Mouse (Mus musculus) MEL (cell line): ENCODE measurements around the gene Dlgap3. TPM values are rescaled to one million over a fixed set of nuclear protein-coding genes. Genes with fewer than 3 reads are reported as not detected.

ENCODE experiments used
- DNase-seq: peaks from one replicate; pipeline ENCODE4 v3.0.0; 2011; ENCODE audit warnings: low read depth, low spot score
- H3K27ac ChIP-seq: 2 replicates; pipeline ENCODE4 v1.5.1; 2012; ENCODE audit warnings: low read depth, mild to moderate bottlenecking, control low read depth, low read length, moderate library complexity; ENCODE audit not compliant: control insufficient read depth
- H3K27me3 ChIP-seq, 2 experiments: fragments of 150-350 bp in 1 of 2; sonication (generic) in 1 of 2; 2 replicates each; pipeline ENCODE4 v1.6.1; 2012; ENCODE audit warnings: low read length in 2 of 2, mild to moderate bottlenecking in 2 of 2, improper control_type of control experiment in 1 of 2, moderate library complexity in 1 of 2; ENCODE audit not compliant: insufficient read depth in 2 of 2, control insufficient read depth in 1 of 2
- H3K36me3 ChIP-seq, 2 experiments: 2 replicates each; pipeline ENCODE4 v1.6.1; 2012 to 2014; ENCODE audit warnings: low read length in 2 of 2, improper control_type of control experiment in 1 of 2, inconsistent platforms in 1 of 2, mild to moderate bottlenecking in 1 of 2; ENCODE audit not compliant: insufficient read depth in 2 of 2, control insufficient read depth in 1 of 2
- H3K4me1 ChIP-seq, 2 experiments: fragments of 150-350 bp in 1 of 2; sonication (generic) in 1 of 2; 2 replicates each; pipeline ENCODE4 v1.6.1; 2012; ENCODE audit warnings: low read length in 2 of 2, improper control_type of control experiment in 1 of 2, mild to moderate bottlenecking in 1 of 2; ENCODE audit not compliant: insufficient read depth in 2 of 2, control insufficient read depth in 1 of 2
- H3K4me3 ChIP-seq, 2 experiments: fragments of 150-350 bp in 1 of 2; sonication (generic) in 1 of 2; 2 replicates each; pipeline ENCODE4 v1.5.1; 2012; ENCODE audit warnings: low read depth in 2 of 2, low read length in 2 of 2, mild to moderate bottlenecking in 2 of 2, moderate library complexity in 2 of 2, control low read depth in 1 of 2, improper control_type of control experiment in 1 of 2; ENCODE audit not compliant: control insufficient read depth in 1 of 2, insufficient read depth in 1 of 2
- H3K79me2 ChIP-seq: 2 replicates; pipeline ENCODE4 v1.6.1; 2012; ENCODE audit warnings: mild to moderate bottlenecking, low read length, moderate library complexity; ENCODE audit not compliant: control insufficient read depth, poor library complexity, insufficient read depth
- H3K9ac ChIP-seq: 2 replicates; pipeline ENCODE4 v1.6.1; 2012; ENCODE audit warnings: low read depth, mild to moderate bottlenecking, control low read depth, low read length, moderate library complexity; ENCODE audit not compliant: control insufficient read depth, poor library complexity, severe bottlenecking
- H3K9me3 ChIP-seq: fragments of 150-350 bp; sonication (generic); replicated peaks from 2 replicates; pipeline ENCODE4 v1.6.1; 2012; ENCODE audit warnings: mild to moderate bottlenecking, low read length, improper control_type of control experiment, moderate library complexity; ENCODE audit not compliant: insufficient read depth
- CTCF ChIP-seq, 3 experiments: IDR thresholded peaks in 2 of 3; conservative IDR thresholded peaks in 1 of 3; 2 replicates each; pipeline ENCODE4 v1.5.1; 2011 to 2012; ENCODE audit warnings: low read length in 3 of 3, low read depth in 2 of 3, mild to moderate bottlenecking in 2 of 3, improper control_type of control experiment in 1 of 3, inconsistent platforms in 1 of 3, mixed read lengths in 1 of 3, moderate library complexity in 1 of 3; ENCODE audit not compliant: control insufficient read depth in 1 of 3, insufficient read depth in 1 of 3, poor library complexity in 1 of 3, severe bottlenecking in 1 of 3
- E2F4 ChIP-seq: IDR thresholded peaks from 2 replicates; pipeline ENCODE4 v1.6.1; 2011; ENCODE audit warnings: low read depth, low read length, improper control_type of control experiment, borderline replicate concordance
- ELF1 ChIP-seq: IDR thresholded peaks from 2 replicates; pipeline ENCODE4 v1.6.1; 2014; ENCODE audit warnings: low read depth, mild to moderate bottlenecking, inconsistent platforms, low read length, improper control_type of control experiment, moderate library complexity
- EP300 ChIP-seq, 2 experiments: IDR thresholded peaks; 2 replicates each; pipeline ENCODE4 v1.6.1; 2011; ENCODE audit warnings: improper control_type of control experiment in 2 of 2, low read length in 2 of 2, low read depth in 1 of 2, mild to moderate bottlenecking in 1 of 2
- GABPA ChIP-seq: IDR thresholded peaks from 2 replicates; pipeline ENCODE4 v1.6.1; 2012; ENCODE audit warnings: low read depth, mild to moderate bottlenecking, inconsistent platforms, low read length, improper control_type of control experiment, moderate library complexity
- GATA1 ChIP-seq: IDR thresholded peaks from 2 replicates; pipeline ENCODE4 v1.6.1; 2011; ENCODE audit warnings: low read depth, low read length, improper control_type of control experiment
- HCFC1 ChIP-seq: IDR thresholded peaks from 2 replicates; pipeline ENCODE4 v1.6.1; 2012; ENCODE audit warnings: low read depth, mild to moderate bottlenecking, inconsistent platforms, low read length, improper control_type of control experiment, moderate library complexity
- JUND ChIP-seq: IDR thresholded peaks from 2 replicates; pipeline ENCODE4 v1.6.1; 2011; ENCODE audit warnings: low read depth, mild to moderate bottlenecking, improper control_type of control experiment, low read length
- KAT2A ChIP-seq: conservative IDR thresholded peaks from 2 replicates; pipeline ENCODE4 v1.6.1; 2012; ENCODE audit warnings: low read depth, low read length, improper control_type of control experiment, inconsistent platforms
- MAFK ChIP-seq: IDR thresholded peaks from 2 replicates; pipeline ENCODE4 v1.6.1; 2011; ENCODE audit warnings: low read depth, mild to moderate bottlenecking, low read length, improper control_type of control experiment, borderline replicate concordance
- MAZ ChIP-seq: IDR thresholded peaks from 2 replicates; pipeline ENCODE4 v1.6.1; 2012; ENCODE audit warnings: low read depth, mild to moderate bottlenecking, inconsistent platforms, low read length, improper control_type of control experiment
- MEF2A ChIP-seq: IDR thresholded peaks from 2 replicates; pipeline ENCODE4 v1.6.1; 2014; ENCODE audit warnings: low read depth, mild to moderate bottlenecking, inconsistent platforms, low read length, improper control_type of control experiment; ENCODE audit not compliant: poor library complexity, insufficient replicate concordance, severe bottlenecking; ENCODE audit errors: extremely low read depth
- MXI1 ChIP-seq: IDR thresholded peaks from 2 replicates; pipeline ENCODE4 v1.6.1; 2011; ENCODE audit warnings: mild to moderate bottlenecking, low read depth, low read length, improper control_type of control experiment
- POLR2AphosphoS2 ChIP-seq: IDR thresholded peaks from 2 replicates; pipeline ENCODE4 v1.6.1; 2011; ENCODE audit warnings: low read length, improper control_type of control experiment
- POLR2AphosphoS5 ChIP-seq: IDR thresholded peaks from 2 replicates; pipeline ENCODE4 v1.6.1; 2012; ENCODE audit warnings: low read depth, borderline replicate concordance, mild to moderate bottlenecking, inconsistent platforms, low read length, moderate library complexity, mixed read lengths
- RAD21 ChIP-seq: IDR thresholded peaks from 2 replicates; pipeline ENCODE4 v1.6.1; 2011; ENCODE audit warnings: mild to moderate bottlenecking, low read depth, low read length, improper control_type of control experiment
- SIN3A ChIP-seq: IDR thresholded peaks from 2 replicates; pipeline ENCODE4 v1.6.1; 2012; ENCODE audit warnings: low read length, improper control_type of control experiment, inconsistent platforms
- SMC3 ChIP-seq: IDR thresholded peaks from 2 replicates; pipeline ENCODE4 v1.6.1; 2011; ENCODE audit warnings: low read depth, low read length, improper control_type of control experiment
- TCF12 ChIP-seq: IDR thresholded peaks from 2 replicates; pipeline ENCODE4 v1.6.1; 2014; ENCODE audit warnings: low read depth, mild to moderate bottlenecking, inconsistent platforms, low read length, improper control_type of control experiment, moderate library complexity
- USF2 ChIP-seq, 2 experiments: IDR thresholded peaks; 2 replicates each; pipeline ENCODE4 v1.6.1; 2011 to 2012; ENCODE audit warnings: improper control_type of control experiment in 2 of 2, low read length in 2 of 2, borderline replicate concordance in 1 of 2, inconsistent platforms in 1 of 2, low read depth in 1 of 2, mild to moderate bottlenecking in 1 of 2; ENCODE audit not compliant: insufficient read depth in 1 of 2
- ZC3H11A ChIP-seq: IDR thresholded peaks from 2 replicates; pipeline ENCODE4 v1.6.1; 2012; ENCODE audit warnings: low read depth, mild to moderate bottlenecking, inconsistent platforms, low read length, improper control_type of control experiment
- polyA plus RNA-seq, 2 experiments: library from polyadenylated mRNA; stranded (reverse) in 1 of 2; unstranded in 1 of 2; fragments of >175 nt in 1 of 2; fragments of >200 nt in 1 of 2; gene quantifications; 2 replicates each; pipeline versions ENCODE4 v1.2.1 to v1.2.4; 2012; ENCODE audit warnings: low replicate concordance in 2 of 2, low read depth in 1 of 2; ENCODE audit not compliant: insufficient read length in 2 of 2, insufficient read depth in 1 of 2, missing spikeins in 1 of 2
- total RNA-seq: library from RNA; depleted of rRNA; stranded (reverse); fragments of 300-350 nt; gene quantifications from 2 replicates; pipeline ENCODE4 v1.2.3, GENCODE M21; 2012

The Dlgap3 gene
- total and polyA plus RNA-seq, 3 experiments: not detected

DNA sequence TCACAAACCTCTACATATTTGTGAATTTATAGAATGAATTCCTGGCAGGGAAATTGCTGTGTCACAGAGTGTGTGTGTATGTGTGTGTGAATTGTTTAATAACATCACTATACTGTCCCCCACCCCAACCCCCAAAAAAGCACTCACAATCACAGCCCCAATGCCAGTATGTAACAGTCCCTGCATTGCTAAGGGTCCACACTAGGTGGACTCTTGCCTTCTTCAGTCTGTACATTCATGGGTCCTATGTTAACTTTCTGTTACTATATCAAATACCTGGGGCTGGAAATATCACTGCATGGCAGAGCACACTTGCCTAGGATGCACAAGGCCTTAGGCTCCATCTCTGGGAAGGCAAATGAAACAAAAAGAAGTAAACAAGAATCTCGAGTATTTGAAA, 34.3 kb upstream of the Dlgap3 start:
- H3K79me2 ChIP-seq: no peaks in the 10 kb centered on the region
- H3K36me3 ChIP-seq: no peaks in the 10 kb centered on the region
- no peak overlapping the region for H3K4me3 ChIP-seq
- H3K27me3 ChIP-seq: no peaks in the 10 kb centered on the region
- no peak overlapping the region for H3K9ac ChIP-seq
- no peak for DNase-seq
- TF ChIP-seq GATA1 (no peak), E2F4 (no peak), JUND (no peak), EP300 (IDR thresholded peaks at IDR 0.05; ENCODE audit: low read depth in 1 of 2, low read length in 2 of 2) (no peak), RAD21 (no peak), HCFC1 (no peak), POLR2AphosphoS2 (no peak), MAZ (no peak), ELF1 (no peak), ZC3H11A (no peak)
- TF ChIP-seq, all 39 proteins: peak for 0
- no peaks in the 10 kb centered on the region for H3K4me1 ChIP-seq
- H3K27ac ChIP-seq: no peak overlapping the region
- H3K9me3 ChIP-seq: no peaks in the 10 kb centered on the region

DNA sequence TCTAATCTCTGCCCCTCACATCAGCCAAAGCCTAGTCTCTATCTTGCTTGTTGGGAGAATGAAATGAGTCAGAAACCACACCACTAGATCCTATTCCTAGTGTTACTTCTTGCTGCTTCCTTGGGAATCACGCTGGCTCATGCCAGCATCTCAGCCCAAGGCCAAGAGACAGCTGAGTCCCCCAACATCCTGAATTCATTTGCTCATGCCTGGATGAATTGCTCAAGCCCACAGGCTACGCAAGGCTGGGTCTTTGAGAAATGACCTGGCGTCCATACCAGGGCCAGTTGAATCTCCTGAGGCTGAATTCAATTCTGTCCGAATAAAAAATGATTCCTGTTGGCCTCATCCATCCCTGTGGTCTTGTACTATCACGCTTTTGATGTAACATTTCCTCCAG, 31.4 kb upstream of the Dlgap3 start:
- no peaks in the 10 kb centered on the region for H3K9me3 ChIP-seq
- H3K27me3 ChIP-seq: no peaks in the 10 kb centered on the region
- no peak for DNase-seq
- H3K27ac ChIP-seq: no peak overlapping the region
- H3K79me2 ChIP-seq: no peaks in the 10 kb centered on the region
- H3K4me1 ChIP-seq: no peaks in the 10 kb centered on the region
- no peak overlapping the region for H3K9ac ChIP-seq
- H3K36me3 ChIP-seq: no peaks in the 10 kb centered on the region
- no peak for TF ChIP-seq KAT2A
- TF ChIP-seq MXI1: no peak
- TF ChIP-seq GABPA: no peak
- no peak for TF ChIP-seq SIN3A
- H3K4me3 ChIP-seq: no peak overlapping the region

DNA sequence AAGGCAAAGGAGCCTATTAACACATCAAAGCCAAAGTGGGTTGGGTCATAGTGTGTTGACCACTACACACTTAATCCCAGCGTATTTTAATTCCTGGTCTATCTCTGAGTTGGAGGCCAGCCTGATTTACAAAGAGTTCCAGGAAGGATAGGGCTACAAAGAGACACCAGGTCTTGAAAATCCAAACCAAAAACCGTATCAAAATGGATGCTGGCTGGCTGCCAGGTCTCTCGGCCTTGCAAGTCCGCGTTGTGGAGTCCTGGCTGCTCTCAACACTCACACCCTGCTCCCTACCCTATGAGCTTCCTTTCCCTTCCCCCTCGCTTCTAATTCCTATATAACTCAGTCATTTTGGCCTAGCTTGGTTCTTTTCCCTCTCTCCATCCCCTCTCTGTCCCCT, 30.5 kb upstream of the Dlgap3 start:
- no peak for DNase-seq

More for the DNA sequence above, 30.5 kb upstream of the Dlgap3 start:
- no peak overlapping the region for H3K27ac ChIP-seq
- no peak overlapping the region for H3K4me3 ChIP-seq
- no peaks in the 10 kb centered on the region for H3K4me1 ChIP-seq
- no peaks in the 10 kb centered on the region for H3K79me2 ChIP-seq
- H3K27me3 ChIP-seq: no peaks in the 10 kb centered on the region
- no peaks in the 10 kb centered on the region for H3K9me3 ChIP-seq
- no peak for TF ChIP-seq MEF2A
- no peak for TF ChIP-seq TCF12
- no peak for TF ChIP-seq HCFC1
- no peak for TF ChIP-seq POLR2AphosphoS5
- TF ChIP-seq EP300 (IDR thresholded peaks at IDR 0.05; ENCODE audit: low read depth in 1 of 2, low read length in 2 of 2): no peak
- TF ChIP-seq MAFK: no peak
- no peak for TF ChIP-seq USF2 (IDR thresholded peaks at IDR 0.05; ENCODE audit: borderline replicate concordance in 1 of 2, insufficient read depth in 1 of 2, low read depth in 1 of 2, low read length in 2 of 2)
- no peak for TF ChIP-seq SMC3
- no peak for TF ChIP-seq CTCF (IDR thresholded peaks at IDR 0.05 in 2 of 3, conservative IDR thresholded peaks at IDR 0.05 in 1 of 3; ENCODE audit: control insufficient read depth in 1 of 3, insufficient read depth in 1 of 3, low read depth in 2 of 3, low read length in 3 of 3, poor library complexity in 1 of 3, severe bottlenecking in 1 of 3)
- H3K36me3 ChIP-seq: no peaks in the 10 kb centered on the region
- no peak overlapping the region for H3K9ac ChIP-seq
